Mouse (Mus musculus): ENCODE data around the gene BC016579.

BC016579 gene

DNA sequence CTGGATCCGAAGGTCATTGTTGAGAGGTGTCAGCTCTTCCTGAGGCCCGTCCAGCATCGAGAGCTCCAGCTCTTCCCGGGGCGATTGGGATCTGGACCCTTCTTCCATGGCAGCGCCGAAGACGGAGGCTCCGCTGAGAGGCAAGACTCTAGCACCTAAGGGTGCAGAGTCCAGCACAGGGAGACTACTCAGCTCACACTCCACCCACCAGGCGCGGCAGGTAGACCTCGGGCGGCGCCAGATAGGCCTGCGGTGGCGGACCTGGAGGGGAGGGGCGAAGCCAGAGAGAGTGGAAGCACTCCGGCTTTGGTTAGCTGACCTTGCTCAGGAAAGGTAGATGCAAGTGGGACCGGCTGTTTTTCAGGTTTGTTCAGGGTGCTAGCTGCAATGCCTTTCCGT lies at the start of gene BC016579:
Gene BC016579 (minus strand): TSS at position 135 of the 399 bp plus-strand sequence.
- DNase-seq, result peak; percentile 64 to 74

GRCm38 (mm10) chr16:45699301-45699700 lies 45.4 kb upstream of the BC016579 start:
- DNase-seq, result no peak

DNA sequence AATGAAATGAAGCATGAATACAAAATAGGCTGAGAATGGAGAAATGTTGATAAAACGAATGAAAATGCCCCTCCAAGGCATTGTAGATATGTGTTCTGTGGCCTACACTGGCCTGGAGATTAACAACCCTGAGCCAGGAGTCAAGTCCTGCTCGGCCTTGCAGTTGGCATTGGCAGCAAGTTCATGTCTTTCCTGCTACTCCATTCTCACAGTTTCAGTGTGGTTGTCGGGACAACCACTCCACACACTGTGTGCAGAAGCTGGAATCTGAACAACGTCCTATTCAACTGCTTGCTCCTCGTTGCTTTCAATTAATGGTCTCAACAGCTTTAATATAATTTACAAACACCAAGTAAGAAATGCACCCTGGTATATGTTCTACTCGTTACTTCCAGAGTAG lies 44.1 kb upstream of the BC016579 start:
- no peak for DNase-seq

DNA sequence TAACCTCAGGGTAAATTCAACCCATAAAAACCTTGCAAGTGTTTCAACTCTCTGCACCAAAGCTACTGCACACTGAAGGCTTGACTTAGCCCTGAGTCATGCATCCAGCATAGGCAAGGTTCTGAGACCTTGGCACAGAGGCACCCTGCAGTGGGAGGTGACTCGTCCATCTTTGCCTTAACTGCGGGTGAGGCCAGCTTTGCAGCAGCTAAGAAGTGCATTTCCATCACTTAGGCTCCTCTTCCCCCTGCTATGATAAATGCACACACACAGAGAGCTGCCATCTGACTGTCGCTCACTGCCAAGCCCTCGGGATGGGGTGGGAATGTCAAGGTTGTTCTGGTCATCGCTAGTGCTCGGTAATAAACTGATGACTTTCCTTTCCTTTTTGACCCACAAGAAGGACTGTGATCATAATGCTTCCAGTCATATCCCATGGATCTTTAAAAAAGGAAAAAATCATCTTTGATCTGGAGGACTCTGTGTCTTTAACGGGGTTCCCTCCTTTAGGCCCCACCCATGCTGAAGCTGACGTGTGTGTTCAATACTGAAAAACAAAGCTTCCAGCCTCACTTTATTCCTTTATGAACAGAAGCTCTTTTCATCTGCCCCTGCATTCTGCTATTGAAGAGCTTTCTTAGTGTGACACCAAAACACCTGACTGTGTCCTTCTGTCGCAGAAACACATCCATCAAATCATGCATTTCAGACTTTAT lies 41.7 kb upstream of the BC016579 start:
- DNase-seq, result no peak

- DNase-seq, result no peak
Measured at GRCm38 (mm10) chr16:45693558-45693957, 39.7 kb upstream of the BC016579 start, which contains the start of gene Tmprss7. Gene Tmprss7 (minus strand): TSS chr16:45693658.

- no peak for DNase-seq
Measured at GRCm38 (mm10) chr16:45692851-45693250, 39.0 kb upstream of the BC016579 start.

- DNase-seq, result no peak
Measured at GRCm38 (mm10) chr16:45690178-45690577, 36.3 kb upstream of the BC016579 start.

DNA sequence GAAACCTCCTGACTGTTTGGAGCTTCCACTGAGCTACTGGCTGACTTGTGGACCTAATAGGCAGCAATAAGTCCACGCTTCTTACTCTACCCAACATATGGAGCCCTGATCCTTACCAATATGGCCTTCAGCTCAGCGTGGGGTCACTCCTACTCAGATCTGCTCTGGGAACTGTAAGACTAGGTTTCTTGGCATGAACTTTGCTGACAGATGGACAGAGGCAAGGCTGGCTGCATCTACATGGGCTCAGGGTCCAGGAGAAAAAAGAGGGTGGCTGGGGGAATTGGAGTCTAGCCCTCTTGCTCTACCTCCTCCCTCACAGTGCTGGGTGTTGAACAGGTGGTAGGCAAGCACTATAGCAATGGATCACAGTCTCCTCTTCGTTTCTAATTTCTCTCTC lies 33.0 kb upstream of the BC016579 start:
- no peak for DNase-seq

GRCm38 (mm10) chr16:45685295-45685694 lies 31.4 kb upstream of the BC016579 start:
- no peak for DNase-seq

DNA sequence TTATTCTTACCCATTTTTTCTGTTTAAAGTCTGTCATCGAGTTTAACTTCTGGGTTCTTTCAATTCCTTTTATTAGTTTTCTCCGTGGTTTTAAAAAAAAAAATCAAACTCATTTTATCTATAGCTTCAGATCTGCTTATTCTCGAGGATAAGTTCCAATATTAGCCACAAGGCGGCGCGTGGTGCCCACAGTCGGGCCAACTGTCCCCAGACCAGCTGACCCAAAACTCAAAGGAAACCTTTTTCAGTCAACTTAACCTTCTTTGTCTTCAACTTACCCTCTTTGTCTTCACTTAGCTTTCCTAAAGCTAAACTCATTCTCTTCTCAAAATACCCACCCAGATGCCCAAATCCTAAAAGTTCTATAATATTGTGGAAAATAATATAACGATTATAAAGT lies 30.9 kb upstream of the BC016579 start:
- peak; percentile 44 to 53 for DNase-seq

- no peak for DNase-seq
Measured at GRCm38 (mm10) chr16:45676462-45676861, 22.6 kb upstream of the BC016579 start.

DNA sequence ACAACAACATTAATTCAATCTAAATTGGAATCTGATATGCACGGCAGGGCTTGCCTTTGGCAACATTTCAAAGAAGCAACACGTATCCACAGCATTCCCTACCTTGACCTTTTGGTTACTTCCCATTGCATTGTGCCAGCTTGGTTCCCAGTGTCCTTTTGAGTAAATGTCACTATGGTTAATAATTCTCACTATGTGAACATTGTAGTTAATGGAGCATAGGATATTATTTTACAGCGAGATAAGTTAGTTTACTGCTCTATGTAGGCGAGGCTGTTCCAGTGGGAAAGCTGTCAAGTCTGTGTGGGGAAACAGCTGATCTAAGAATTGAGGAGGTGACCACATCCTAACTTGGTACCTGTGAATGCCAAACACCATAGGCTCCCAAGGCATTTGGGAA lies 16.1 kb upstream of the BC016579 start:
- DNase-seq, result no peak

GRCm38 (mm10) chr16:45668178-45668577 lies 14.3 kb upstream of the BC016579 start:
- DNase-seq, result no peak

GRCm38 (mm10) chr16:45666136-45666535 lies 12.3 kb upstream of the BC016579 start:
- DNase-seq, result peak in 1 of 2 experiments; percentile 1

DNA sequence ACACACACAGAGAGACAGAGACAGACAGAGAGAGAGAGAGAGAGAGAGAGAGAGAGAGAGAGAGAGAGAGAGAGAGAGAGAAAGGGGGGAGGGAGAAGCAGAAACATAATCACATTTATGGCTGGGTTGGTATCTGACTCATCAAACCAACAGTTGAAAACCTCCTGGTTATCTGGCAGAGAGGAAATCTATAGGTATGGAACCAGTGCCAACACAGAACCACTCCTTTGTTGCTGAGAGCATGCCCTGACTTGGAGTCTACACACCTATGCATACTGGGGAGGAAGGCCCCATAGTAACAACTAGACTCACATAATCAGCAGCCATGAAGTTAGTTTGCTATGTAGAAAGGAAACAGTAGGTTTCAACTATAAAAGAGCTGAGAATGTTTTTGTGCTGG lies 8.5 kb upstream of the BC016579 start:
- DNase-seq, result no peak

GRCm38 (mm10) chr16:45659596-45659995 lies 5.7 kb upstream of the BC016579 start:
- DNase-seq, result no peak

DNA sequence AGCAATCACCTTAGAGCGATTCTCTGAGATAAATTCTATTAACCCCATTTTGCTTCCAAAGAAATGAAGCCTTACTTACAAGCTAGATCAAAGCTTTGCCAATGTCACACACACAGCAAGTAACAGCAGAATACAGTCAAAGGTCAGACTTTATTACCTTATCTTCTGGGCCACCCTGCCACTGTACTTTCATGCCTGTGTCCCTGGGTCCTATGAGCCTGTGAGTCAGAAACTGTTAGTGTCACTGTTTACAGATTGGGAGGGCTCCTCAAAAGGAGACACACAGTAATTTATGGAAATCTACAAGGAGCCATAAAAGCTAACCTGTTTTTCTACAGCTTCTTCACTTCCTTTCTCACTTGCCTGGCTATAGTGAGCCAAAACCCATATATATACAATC lies 4.4 kb upstream of the BC016579 start:
- no peak for DNase-seq

GRCm38 (mm10) chr16:45657574-45658159 lies 3.8 kb upstream of the BC016579 start:
- no peak for DNase-seq

DNA sequence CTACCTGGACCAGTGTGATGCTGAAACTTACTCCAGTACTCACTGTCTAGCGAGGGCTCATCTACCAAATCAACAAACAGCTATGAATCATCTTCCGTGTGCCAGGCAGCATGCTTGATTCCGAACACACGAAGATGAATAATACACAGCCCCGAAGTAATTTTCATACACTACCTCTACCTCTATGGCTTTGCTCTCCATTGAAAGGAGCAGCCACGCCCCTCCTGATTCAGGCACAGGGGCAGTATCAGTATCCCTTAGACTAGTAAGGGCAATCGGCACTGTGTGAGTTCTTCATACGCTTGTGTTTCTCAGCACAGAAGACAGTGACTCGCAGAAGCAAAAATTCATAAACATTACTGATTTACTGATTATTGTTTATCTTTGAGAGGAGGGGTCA lies 597 bp upstream of the BC016579 start:
- DNase-seq, result no peak

- DNase-seq, result no peak
Measured at GRCm38 (mm10) chr16:45653009-45653933, 597 bp downstream of the BC016579 start.

GRCm38 (mm10) chr16:45651497-45651896 lies 2.4 kb downstream of the BC016579 start:
- no peak for DNase-seq

DNA sequence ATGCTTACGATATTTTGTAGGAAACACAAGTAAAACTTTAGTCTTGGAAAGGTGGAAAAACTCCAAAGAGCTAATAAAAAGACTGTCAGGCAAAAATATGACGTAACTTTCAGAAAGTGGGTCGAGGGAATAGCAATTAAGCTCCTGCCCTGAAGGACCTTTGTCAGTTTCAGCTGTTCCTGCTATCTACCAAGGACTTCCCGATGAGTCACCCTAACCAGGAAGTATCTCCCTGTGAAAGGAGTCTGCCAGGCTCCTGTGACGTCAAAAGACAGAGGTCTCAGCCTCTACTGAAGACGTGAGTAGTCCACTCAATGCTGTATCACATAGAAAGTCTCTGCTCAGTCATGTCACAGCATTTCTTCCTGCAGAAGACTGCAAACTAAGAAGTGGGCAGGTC lies 9.5 kb downstream of the BC016579 start:
- peak; percentile 22 to 35 for DNase-seq

GRCm38 (mm10) chr16:45643944-45644343 lies 9.9 kb downstream of the BC016579 start:
- no peak for DNase-seq

GRCm38 (mm10) chr16:45641301-45641700 lies 12.6 kb downstream of the BC016579 start:
- no peak for DNase-seq
